Mouse (Mus musculus): ENCODE measurements around the gene Pgm2. TPM values are rescaled to one million over a fixed set of nuclear protein-coding genes. Genes with fewer than 3 reads are reported as not detected.

The Pgm2 gene
- polyA plus RNA-seq, 1 experiment from 2014 or later, result 39.9 TPM

- Histone ChIP-seq H3K9me3 (ENCODE audit: low read depth, low read length) (no peaks in the 10 kb centered on the region), H3K27me3 (ENCODE audit: insufficient read depth, low read length) (no peaks in the 10 kb centered on the region), H3K27ac (ENCODE audit: low read depth) (peak overlapping the region; percentile 32; the same call in 1 of the 2 replicates), H3K4me2 (peak overlapping the region; percentile 99), H3K4me3 (ENCODE audit: low read depth, low read length) (peak overlapping the region; percentile 75; the same call in 1 of the 2 replicates), H3K4me1 (ENCODE audit: insufficient read depth) (peaks cover 25% of the 10 kb centered on the region), H3K36me3 (ENCODE audit: insufficient read depth) (peaks cover 3% of the 10 kb centered on the region; the same call in 1 of the 2 replicates), H3K9ac (no peak overlapping the region)
- no peak for ATAC-seq (ENCODE audit: insufficient read depth)
- TF ChIP-seq CTCF (IDR thresholded peaks at IDR 0.05; ENCODE audit: low read depth), result no peak
- peak; percentile 17 for DNase-seq
- WGBS, result 24% methylated on average over 4 of the region's 4 CpGs
Measured at GRCm38 (mm10) chr5:64158501-64158900, 65.8 kb downstream of the Pgm2 start.

GRCm38 (mm10) chr5:64159065-64159780, 66.5 kb downstream of the Pgm2 start:
- DNase-seq, result peak; percentile 48
- WGBS, result under 1% methylated on average over 39 of the region's 39 CpGs
- no peak for TF ChIP-seq CTCF (IDR thresholded peaks at IDR 0.05; ENCODE audit: low read depth)
- Histone ChIP-seq H3K4me3 (ENCODE audit: low read depth, low read length) (peak overlapping the region; percentile 75), H3K9me3 (ENCODE audit: low read depth, low read length) (no peaks in the 10 kb centered on the region), H3K4me2 (peak overlapping the region; percentile 99), H3K36me3 (ENCODE audit: insufficient read depth) (peaks cover 3% of the 10 kb centered on the region; the same call in 1 of the 2 replicates), H3K9ac (peak overlapping the region; percentile 58), H3K27ac (ENCODE audit: low read depth) (peak overlapping the region; percentile 64), H3K4me1 (ENCODE audit: insufficient read depth) (peaks cover 25% of the 10 kb centered on the region), H3K27me3 (ENCODE audit: insufficient read depth, low read length) (no peaks in the 10 kb centered on the region)
- ATAC-seq (ENCODE audit: insufficient read depth), result peak; percentile 1; the same call in 1 of the 2 replicates

DNA sequence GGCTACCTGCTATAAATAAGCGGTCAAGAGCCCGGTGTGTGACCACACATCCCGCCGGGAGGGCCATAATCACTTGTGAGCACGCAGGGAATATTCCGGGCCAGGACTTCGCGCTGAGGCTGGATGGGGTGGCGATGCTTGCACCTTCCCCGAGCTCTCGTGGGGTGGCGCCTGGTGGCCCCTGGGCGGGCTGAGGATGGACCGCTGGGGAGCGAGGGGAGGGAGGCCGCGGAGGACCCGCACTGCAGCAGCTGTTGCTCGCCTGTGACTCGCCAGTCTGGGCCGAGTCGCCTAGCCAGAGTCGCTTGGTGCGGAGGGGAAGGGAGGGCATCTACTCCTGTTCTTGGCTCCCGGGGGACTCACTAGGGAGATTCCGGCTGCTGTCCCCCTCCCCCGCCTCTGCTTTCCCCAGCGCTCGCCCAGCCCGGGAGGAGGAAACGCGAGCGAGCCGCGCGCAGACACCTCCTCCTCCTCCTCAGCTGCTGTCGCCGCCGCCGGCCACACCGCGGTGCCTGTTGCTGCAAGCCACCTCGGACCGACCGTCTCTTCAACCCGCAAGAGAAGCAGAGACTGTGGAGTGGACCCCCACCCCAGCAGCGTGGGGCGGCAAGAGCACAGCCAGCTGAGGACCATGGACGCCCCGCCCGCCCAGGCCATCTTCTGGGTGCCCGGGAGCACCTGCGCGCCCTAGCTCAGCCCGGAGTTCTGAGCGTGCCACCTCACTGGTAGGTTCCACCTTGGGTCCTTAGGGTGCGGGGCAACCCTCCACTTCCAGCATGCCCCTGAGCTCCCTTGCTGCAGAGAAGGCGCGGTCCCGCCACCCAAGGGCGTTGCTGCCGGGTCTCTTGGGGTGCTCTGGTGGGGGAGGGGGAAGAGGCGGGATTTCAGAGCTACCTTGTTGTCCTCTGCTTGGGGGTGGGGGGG, 67.3 kb downstream of the Pgm2 start:
- Histone ChIP-seq H3K9me3 (ENCODE audit: low read depth, low read length) (no peaks in the 10 kb centered on the region), H3K9ac (peak overlapping the region; percentile 58), H3K4me1 (ENCODE audit: insufficient read depth) (peaks cover 24% of the 10 kb centered on the region), H3K4me2 (peak overlapping the region; percentile 99), H3K27me3 (ENCODE audit: insufficient read depth, low read length) (no peaks in the 10 kb centered on the region), H3K27ac (ENCODE audit: low read depth) (peak overlapping the region; percentile 64), H3K4me3 (ENCODE audit: low read depth, low read length) (peak overlapping the region; percentile 75), H3K36me3 (ENCODE audit: insufficient read depth) (peaks cover 3% of the 10 kb centered on the region; the same call in 1 of the 2 replicates)
- DNase-seq (peak; percentile 77), ATAC-seq (ENCODE audit: insufficient read depth) (peak; percentile 47)
- WGBS, result under 1% methylated on average over 60 of the region's 63 CpGs
- peak; percentile 48 for TF ChIP-seq CTCF (IDR thresholded peaks at IDR 0.05; ENCODE audit: low read depth)

DNA sequence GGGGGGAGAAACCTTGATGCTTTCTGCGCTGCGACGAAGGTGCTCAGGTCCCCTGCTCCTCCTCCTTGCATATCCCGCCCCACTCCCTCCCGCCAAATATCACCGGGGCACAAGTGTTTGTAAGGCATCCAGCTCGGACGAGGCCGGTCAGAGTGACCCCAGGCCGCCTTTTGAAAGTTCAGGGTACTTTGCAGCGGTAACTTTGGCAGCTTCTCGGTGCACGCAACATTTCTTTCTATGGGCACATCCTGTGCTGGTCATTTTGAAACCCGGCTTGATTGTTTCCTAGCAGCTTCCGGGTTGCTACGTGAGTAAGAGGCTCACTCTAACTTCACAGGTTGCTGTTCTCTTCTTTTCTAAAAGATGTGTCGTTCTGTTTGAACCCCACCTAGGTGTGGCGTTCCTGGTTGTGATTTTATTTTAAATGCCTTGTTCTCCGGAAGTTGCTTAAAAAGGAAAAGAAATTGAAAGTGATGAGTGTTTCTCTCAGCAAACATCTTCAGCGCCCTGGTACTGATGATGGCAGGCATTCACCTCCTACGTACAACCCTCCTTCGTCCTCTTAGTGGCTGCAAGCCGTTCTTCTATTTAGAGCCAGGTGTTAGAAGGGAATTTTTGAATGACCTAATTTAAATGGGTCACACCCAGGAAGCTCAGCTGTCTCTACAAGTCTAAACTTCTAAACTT, 68.1 kb downstream of the Pgm2 start:
- Histone ChIP-seq H3K4me3 (ENCODE audit: low read depth, low read length) (peak overlapping the region; percentile 75), H3K36me3 (ENCODE audit: insufficient read depth) (peaks cover 3% of the 10 kb centered on the region; the same call in 1 of the 2 replicates), H3K27me3 (ENCODE audit: insufficient read depth, low read length) (no peaks in the 10 kb centered on the region), H3K4me2 (peak overlapping the region; percentile 99), H3K4me1 (ENCODE audit: insufficient read depth) (peaks cover 19% of the 10 kb centered on the region), H3K9me3 (ENCODE audit: low read depth, low read length) (no peaks in the 10 kb centered on the region), H3K9ac (peak overlapping the region; percentile 58), H3K27ac (ENCODE audit: low read depth) (no peak overlapping the region)
- WGBS, result under 1% methylated on average over 23 of the region's 23 CpGs
- TF ChIP-seq CTCF (IDR thresholded peaks at IDR 0.05; ENCODE audit: low read depth), result no peak
- DNase-seq (peak; percentile 51), ATAC-seq (ENCODE audit: insufficient read depth) (no peak)

- TF ChIP-seq CTCF (IDR thresholded peaks at IDR 0.05; ENCODE audit: low read depth), result no peak
- WGBS, result 46% methylated on average over 3 of the region's 3 CpGs
- Histone ChIP-seq H3K27me3 (ENCODE audit: insufficient read depth, low read length) (no peaks in the 10 kb centered on the region), H3K9ac (no peak overlapping the region), H3K4me1 (ENCODE audit: insufficient read depth) (peaks cover 19% of the 10 kb centered on the region), H3K27ac (ENCODE audit: low read depth) (no peak overlapping the region), H3K9me3 (ENCODE audit: low read depth, low read length) (no peaks in the 10 kb centered on the region), H3K4me2 (peak overlapping the region; percentile 99), H3K36me3 (ENCODE audit: insufficient read depth) (peaks cover 3% of the 10 kb centered on the region; the same call in 1 of the 2 replicates), H3K4me3 (ENCODE audit: low read depth, low read length) (peak overlapping the region; percentile 75)
- ATAC-seq (ENCODE audit: insufficient read depth), result no peak
- DNase-seq, result no peak
Measured at GRCm38 (mm10) chr5:64161917-64162316, 69.2 kb downstream of the Pgm2 start.

DNA sequence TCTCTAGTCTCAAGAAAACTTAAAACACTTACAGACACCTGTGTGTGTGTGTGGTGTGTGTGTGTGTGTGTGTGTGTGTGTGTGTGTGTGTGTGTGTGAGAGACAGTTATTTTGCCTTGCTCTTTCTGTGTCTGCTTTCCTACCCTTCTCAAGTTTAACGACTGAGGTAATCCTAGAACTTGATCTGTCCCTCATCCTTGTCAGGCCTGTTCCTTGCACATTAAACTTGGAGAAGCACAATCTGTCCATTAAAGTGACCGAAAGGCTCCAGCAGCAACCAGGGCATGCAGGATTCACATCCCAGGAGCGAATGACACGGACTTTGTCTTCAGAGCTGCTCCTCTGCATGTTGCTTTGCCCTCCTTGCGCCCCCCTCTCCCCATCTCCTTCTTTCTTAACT, 69.8 kb downstream of the Pgm2 start:
- TF ChIP-seq CTCF (IDR thresholded peaks at IDR 0.05; ENCODE audit: low read depth), result no peak
- Histone ChIP-seq H3K4me3 (ENCODE audit: low read depth, low read length) (no peak overlapping the region), H3K9me3 (ENCODE audit: low read depth, low read length) (no peaks in the 10 kb centered on the region), H3K9ac (no peak overlapping the region), H3K4me2 (no peak overlapping the region), H3K27ac (ENCODE audit: low read depth) (no peak overlapping the region), H3K27me3 (ENCODE audit: insufficient read depth, low read length) (no peaks in the 10 kb centered on the region), H3K36me3 (ENCODE audit: insufficient read depth) (peaks cover 3% of the 10 kb centered on the region; the same call in 1 of the 2 replicates), H3K4me1 (ENCODE audit: insufficient read depth) (peaks cover 19% of the 10 kb centered on the region)
- no peak for DNase-seq
- 75% methylated on average over 5 of the region's 5 CpGs for WGBS
- no peak for ATAC-seq (ENCODE audit: insufficient read depth)
